Mouse (Mus musculus) heart, adult 2 months (tissue): ENCODE results near the gene Usf1.

ENCODE experiments used
- CTCF ChIP-seq: fragments of 200-600 bp; IDR thresholded peaks from 2 replicates; pipeline ENCODE4 v1.8.1; 2022; ENCODE audit warnings: antibody characterized with exemption, mild to moderate bottlenecking, moderate library complexity
- EP300 ChIP-seq: fragments of 200-500 bp; IDR thresholded peaks from 2 replicates; pipeline ENCODE4 v1.6.1; 2011; ENCODE audit warnings: low read depth, low read length, control low read depth; ENCODE audit not compliant: insufficient read depth
- POLR2A ChIP-seq: fragments of 200-500 bp; IDR thresholded peaks from 2 replicates; pipeline ENCODE4 v1.6.1; 2011; ENCODE audit warnings: mild to moderate bottlenecking, low read depth, low read length, control low read depth; ENCODE audit not compliant: insufficient read depth

- TF ChIP-seq CTCF = peak; percentile 28; the same call in 1 of the 2 replicates
- no peak for TF ChIP-seq POLR2A
- no peak for TF ChIP-seq EP300
Measured at GRCm38 (mm10) chr1:171387099-171387498, 24.0 kb upstream of the Usf1 start.
